Comparison of ENCODE assay signal across 9 mouse cellular contexts in genomic region chr11:116693899-116694249, GRCm38 (mm10). TPM values are rescaled to one million over a fixed set of nuclear protein-coding genes. Genes with fewer than 3 reads are reported as not detected.
DNase-seq lines count a peak whose midpoint lies in the region; ATAC-seq and TF ChIP-seq lines count a peak whose summit lies in the region.
"Had no signal": no experiment of that assay in that cellular context is flagged by ENCODE, and none has a peak within 500 bp of the region (broad histone marks: within the 10 kb centered on the region; RNA-seq: fewer than 3 reads in every experiment).

No protein-coding gene starts in this region.

- no peak overlapping the region for H3K27ac ChIP-seq in kidney, embryonic 15.5 days
- H3K27ac ChIP-seq in embryonic facial prominence, embryonic 15.5 days (replicated peaks) = no peak overlapping the region
- H3K27ac ChIP-seq in intestine, embryonic 15.5 days = peak overlapping the region; percentile 83
- no peak overlapping the region for H3K27ac ChIP-seq in midbrain, postnatal 0 days (ENCODE audit: low read depth, low read length)

- H3K4me3 ChIP-seq in kidney, embryonic 15.5 days (replicated peaks) = peak overlapping the region; percentile 52
- peak overlapping the region; percentile 46 for H3K4me3 ChIP-seq in embryonic facial prominence, embryonic 15.5 days (replicated peaks)
- peak overlapping the region; percentile 53 for H3K4me3 ChIP-seq in intestine, embryonic 15.5 days (replicated peaks)
- peak overlapping the region; percentile 32 for H3K4me3 ChIP-seq in midbrain, postnatal 0 days (ENCODE audit: low read depth, low read length)

- 41% methylated on average over 4 of the region's 4 CpGs for WGBS in kidney, embryonic 15.5 days
- WGBS in embryonic facial prominence, embryonic 15.5 days = 27% methylated on average over 4 of the region's 4 CpGs
- WGBS in intestine, embryonic 15.5 days = 38% methylated on average over 4 of the region's 4 CpGs
- 39% methylated on average over 4 of the region's 4 CpGs for WGBS in midbrain, postnatal 0 days

- H3K9me3 ChIP-seq in kidney, embryonic 15.5 days (replicated peaks) = no peaks in the 10 kb centered on the region
- no peaks in the 10 kb centered on the region for H3K9me3 ChIP-seq in embryonic facial prominence, embryonic 15.5 days (replicated peaks)
- no peaks in the 10 kb centered on the region for H3K9me3 ChIP-seq in intestine, embryonic 15.5 days
- H3K9me3 ChIP-seq in midbrain, postnatal 0 days (ENCODE audit: low read length) = no peaks in the 10 kb centered on the region

- no peak for DNase-seq in kidney, postnatal 14 days
- no peak for DNase-seq in midbrain, postnatal 0 days (ENCODE audit: low spot score)
- no peak for DNase-seq in cerebellum, adult 18-20 months
- no peak for DNase-seq in natural killer cell, adult 2 months (ENCODE audit: low spot score in 2 of 2)
- no peak for DNase-seq in embryo, embryonic 10.5 days (ENCODE audit: low spot score)
- DNase-seq: layer of hippocampus, adult 9-11 months had no signal

- no peaks in the 10 kb centered on the region for H3K36me3 ChIP-seq in kidney, embryonic 15.5 days
- no peaks in the 10 kb centered on the region for H3K36me3 ChIP-seq in embryonic facial prominence, embryonic 15.5 days
- H3K36me3 ChIP-seq in intestine, embryonic 15.5 days = no peaks in the 10 kb centered on the region
- H3K36me3 ChIP-seq in midbrain, postnatal 0 days (ENCODE audit: insufficient read depth, low read length) = no peaks in the 10 kb centered on the region

- peaks cover 20% of the 10 kb centered on the region for H3K4me1 ChIP-seq in kidney, embryonic 15.5 days
- H3K4me1 ChIP-seq in embryonic facial prominence, embryonic 15.5 days = peaks cover 14% of the 10 kb centered on the region
- peaks cover 24% of the 10 kb centered on the region for H3K4me1 ChIP-seq in intestine, embryonic 15.5 days (replicated peaks)
- peaks cover 7% of the 10 kb centered on the region; the same call in 1 of the 2 replicates for H3K4me1 ChIP-seq in midbrain, postnatal 0 days (ENCODE audit: insufficient read depth, low read length)

- ATAC-seq in kidney, embryonic 15.5 days (replicated peaks; ENCODE audit: low FRiP score) = no peak
- ATAC-seq in embryonic facial prominence, embryonic 15.5 days (ENCODE audit: insufficient number of reproducible peaks, low FRiP score, low TSS enrichment, low read depth) = no peak
- peak; percentile 68 for ATAC-seq in intestine, embryonic 15.5 days
- no peak for ATAC-seq in midbrain, postnatal 0 days (ENCODE audit: low FRiP score)

- peak overlapping the region; percentile 81 for H3K4me2 ChIP-seq in kidney, embryonic 15.5 days
- peak overlapping the region; percentile 83 for H3K4me2 ChIP-seq in embryonic facial prominence, embryonic 15.5 days (replicated peaks)
- H3K4me2 ChIP-seq in intestine, embryonic 15.5 days (replicated peaks) = peak overlapping the region; percentile 90
- H3K4me2 ChIP-seq in midbrain, postnatal 0 days (ENCODE audit: low read depth, low read length, poor library complexity, severe bottlenecking) = peak overlapping the region; percentile 53

- peak overlapping the region; percentile 42 for H3K9ac ChIP-seq in kidney, embryonic 15.5 days
- H3K9ac ChIP-seq in embryonic facial prominence, embryonic 15.5 days = 0 out of 2 replicates have a peak overlapping the region, but pooled peaks have one; percentile 35
- peak overlapping the region; percentile 60 for H3K9ac ChIP-seq in intestine, embryonic 15.5 days
- H3K9ac ChIP-seq in midbrain, postnatal 0 days (replicated peaks; ENCODE audit: low read length, poor library complexity, severe bottlenecking) = peak overlapping the region; percentile 46; the same call in 1 of the 2 replicates

- TF ChIP-seq CTCF in midbrain, postnatal 0 days (IDR thresholded peaks at IDR 0.05) = no peak

- H3K27me3 ChIP-seq in kidney, embryonic 15.5 days = peaks cover 36% of the 10 kb centered on the region
- H3K27me3 ChIP-seq in embryonic facial prominence, embryonic 15.5 days = peaks cover 30% of the 10 kb centered on the region
- H3K27me3 ChIP-seq in intestine, embryonic 15.5 days (replicated peaks) = peaks cover 15% of the 10 kb centered on the region
- peaks cover 26% of the 10 kb centered on the region for H3K27me3 ChIP-seq in midbrain, postnatal 0 days (ENCODE audit: insufficient read depth, low read length)

RNA-seq across cellular contexts. Expression of gene Cygb, which starts 39.8 kb away (rescaled TPM):
- 13.7 and 16.0 TPM in 2 replicates for polyA plus RNA-seq in kidney, embryonic 15.5 days (2015; fragmentation: Nextera tagmentation; extraction: Ambion mirVana)
- polyA plus RNA-seq in embryonic facial prominence, embryonic 15.5 days (2015; fragmentation: Nextera tagmentation; extraction: Ambion mirVana) = 32.7 and 33.3 TPM in 2 replicates
- polyA plus RNA-seq in intestine, embryonic 15.5 days (2015; fragmentation: Nextera tagmentation; extraction: Ambion mirVana) = 12.5 and 12.9 TPM in 2 replicates
- total RNA-seq in midbrain, postnatal 0 days (2014; rRNA removed) = 38.7 and 44.2 TPM in 2 replicates
- polyA plus RNA-seq in midbrain, postnatal 0 days (2015; fragmentation: Nextera tagmentation; extraction: Ambion mirVana) = 40.5 and 43.5 TPM in 2 replicates

RNA-seq across cellular contexts. Expression of gene Prcd, which starts 40.5 kb away (rescaled TPM):
- 1.1 and 1.6 TPM in 2 replicates for polyA plus RNA-seq in kidney, embryonic 15.5 days (2015; fragmentation: Nextera tagmentation; extraction: Ambion mirVana)
- 3.6 and 3.8 TPM in 2 replicates for polyA plus RNA-seq in embryonic facial prominence, embryonic 15.5 days (2015; fragmentation: Nextera tagmentation; extraction: Ambion mirVana)
- 1.0 and 1.3 TPM in 2 replicates for polyA plus RNA-seq in intestine, embryonic 15.5 days (2015; fragmentation: Nextera tagmentation; extraction: Ambion mirVana)
- 3.7 TPM in 1 of 2 replicates, not detected in the other for total RNA-seq in midbrain, postnatal 0 days (2014; rRNA removed)
- polyA plus RNA-seq in midbrain, postnatal 0 days (2015; fragmentation: Nextera tagmentation; extraction: Ambion mirVana) = 4.8 and 6.0 TPM in 2 replicates
